Mouse (Mus musculus) heart, postnatal 0 days (tissue): ENCODE results near the gene Cry2. TPM values are rescaled to one million over a fixed set of nuclear protein-coding genes. Genes with fewer than 3 reads are reported as not detected.

ENCODE experiments used
- ATAC-seq: fragments of 200-750 bp; cut with Nextera tagmentation; 2 replicates; pipeline ENCODE4 v1.8.0; 2017; ENCODE audit warnings: low read depth, moderate number of reproducible peaks, moderate library complexity; ENCODE audit not compliant: insufficient read depth
- DNase-seq: peaks from one replicate; pipeline ENCODE4 v3.0.0-alpha.2; 2016; ENCODE audit warnings: low spot score
- H3K27ac ChIP-seq: fragments of 300-500 bp; sonication (generic); 2 replicates; pipeline ENCODE4 v1.5.1; 2014; ENCODE audit warnings: low read depth, mild to moderate bottlenecking
- H3K27me3 ChIP-seq: fragments of 300-500 bp; sonication (generic); 2 replicates; pipeline ENCODE4 v1.6.1; 2014; ENCODE audit warnings: low read length, mixed read lengths; ENCODE audit not compliant: control insufficient read depth, insufficient read depth
- H3K36me3 ChIP-seq: fragments of 300-500 bp; sonication (generic); replicated peaks from 2 replicates; pipeline ENCODE4 v1.6.1; 2014; ENCODE audit warnings: low read length, mixed read lengths; ENCODE audit not compliant: control insufficient read depth, insufficient read depth
- H3K4me1 ChIP-seq: fragments of 300-500 bp; sonication (generic); 2 replicates; pipeline ENCODE4 v1.6.1; 2014; ENCODE audit warnings: antibody characterized with exemption; ENCODE audit not compliant: control insufficient read depth, insufficient read depth
- H3K4me2 ChIP-seq: fragments of 300-500 bp; sonication (generic); 2 replicates; pipeline ENCODE4 v1.6.1; 2014; ENCODE audit warnings: low read depth, mild to moderate bottlenecking, low read length, moderate library complexity
- H3K4me3 ChIP-seq: fragments of 300-500 bp; sonication (generic); 2 replicates; pipeline ENCODE4 v1.5.1; 2014; ENCODE audit warnings: low read depth, low read length
- H3K9ac ChIP-seq: fragments of 300-500 bp; sonication (generic); replicated peaks from 2 replicates; pipeline ENCODE4 v1.6.1; 2014; ENCODE audit warnings: low read depth, low read length, mixed read lengths
- H3K9me3 ChIP-seq: fragments of 300-500 bp; sonication (generic); replicated peaks from 2 replicates; pipeline ENCODE4 v1.6.1; 2016; ENCODE audit warnings: low read length; ENCODE audit not compliant: control insufficient read depth
- CTCF ChIP-seq: IDR thresholded peaks from 2 replicates; pipeline ENCODE4 v1.5.1; 2016; ENCODE audit warnings: antibody characterized with exemption, control low read depth, low read depth
- EP300 ChIP-seq: IDR thresholded peaks from 2 replicates; pipeline ENCODE4 v1.6.1; 2016; ENCODE audit warnings: antibody characterized with exemption, low read depth
- WGBS: fragments of 180-500 bp; shearing (Covaris S2); extraction: QIAGEN DNeasy Blood & Tissue Kit; methylation state at CpG from one replicate; pipeline ENCODE4 v1.1.7; 2014; 5-methylcytosine and 5-hydroxymethylcytosine counted together
- polyA plus RNA-seq: library from polyadenylated mRNA; unstranded; fragments of >200 nt; fragmentation: Nextera tagmentation; extraction: Ambion mirVana; gene quantifications from 2 replicates; pipeline ENCODE4 v1.2.1, GENCODE M21; 2015
- total RNA-seq: library from RNA; depleted of rRNA; stranded (reverse); fragments of >200 nt; gene quantifications from 2 replicates; pipeline ENCODE4 v1.2.3, GENCODE M21; 2014; ENCODE audit warnings: low replicate concordance

Cry2 gene
- total and polyA plus RNA-seq, 2 experiments from 2014 or later: 9.5 to 17.3 TPM

DNA sequence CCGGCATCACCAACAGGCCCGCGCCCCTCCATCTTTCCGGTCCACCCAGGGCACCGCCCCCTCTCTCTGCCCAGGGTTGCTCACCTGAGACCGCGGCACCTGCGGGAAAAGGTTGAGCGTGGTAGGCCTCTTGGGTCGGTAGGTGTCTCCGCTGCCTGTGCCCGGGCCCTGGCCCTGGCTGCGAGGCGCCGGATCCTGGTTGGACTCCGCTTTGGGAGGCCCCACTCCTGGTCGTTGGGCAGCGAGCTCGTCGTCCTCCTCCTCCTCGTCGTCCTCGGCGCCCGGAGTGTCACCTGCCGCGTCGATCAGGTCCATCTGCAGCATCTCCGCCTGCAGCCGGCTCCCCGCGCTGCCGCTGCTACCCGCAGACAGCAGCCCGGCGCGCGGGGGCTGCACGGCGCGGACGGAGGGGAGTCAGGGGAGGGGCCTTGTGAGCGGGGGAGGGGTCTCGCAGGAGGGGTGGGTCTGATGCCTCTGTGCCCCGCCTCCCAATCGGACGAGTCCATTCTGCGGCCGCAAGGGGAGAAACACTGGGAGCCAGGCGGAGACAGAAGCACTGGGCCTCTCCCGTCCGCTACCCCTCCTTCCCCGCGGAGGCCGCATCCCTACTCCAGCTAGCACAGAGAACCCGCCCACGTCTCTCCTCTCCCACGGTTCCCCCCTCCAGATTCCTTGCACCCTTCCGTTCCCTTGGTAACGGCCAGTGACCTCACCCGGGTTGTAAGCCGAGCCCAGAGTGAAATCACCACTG, 44.8 kb downstream of the Cry2 start:
- ATAC-seq (peak; percentile 76), DNase-seq (peak; percentile 70)
- no peaks in the 10 kb centered on the region for H3K9me3 ChIP-seq
- H3K27ac ChIP-seq: peak overlapping the region; percentile 48
- peak overlapping the region; percentile 41 for H3K9ac ChIP-seq
- H3K4me3 ChIP-seq: peak overlapping the region; percentile 57
- 3% methylated on average over 57 of the region's 62 CpGs for whole genome bisulfite sequencing
- H3K4me2 ChIP-seq: peak overlapping the region; percentile 67
- H3K36me3 ChIP-seq: no peaks in the 10 kb centered on the region
- H3K27me3 ChIP-seq: peaks cover 34% of the 10 kb centered on the region
- TF ChIP-seq EP300 (no peak), CTCF (no peak)
- H3K4me1 ChIP-seq: peaks cover 16% of the 10 kb centered on the region

DNA sequence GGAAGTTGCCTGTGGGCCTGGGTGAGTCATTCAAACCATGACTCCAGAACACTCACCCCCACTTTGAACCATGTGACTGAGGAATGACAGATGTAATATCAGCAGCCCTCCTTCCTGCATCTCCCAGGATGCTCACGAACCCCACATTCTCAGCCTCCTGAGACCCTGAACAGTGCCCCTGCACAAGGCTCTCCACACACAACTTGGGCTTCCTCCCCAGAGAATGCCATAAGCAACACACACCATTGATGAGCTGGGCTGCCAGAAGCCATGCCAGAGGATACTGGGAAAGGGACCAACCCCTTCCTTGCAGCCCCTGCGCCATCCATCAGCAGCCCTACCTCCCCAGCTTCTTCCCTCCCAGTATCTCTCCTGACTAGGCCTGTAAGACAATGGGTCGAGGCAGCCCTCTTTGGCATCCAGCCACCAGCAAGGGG, 45.7 kb downstream of the Cry2 start:
- 53% methylated on average over 3 of the region's 3 CpGs for WGBS
- H3K27me3 ChIP-seq: peaks cover 28% of the 10 kb centered on the region
- no peak for DNase-seq
- ATAC-seq: no peak
- no peak overlapping the region for H3K4me2 ChIP-seq
- TF ChIP-seq EP300 (no peak), CTCF (no peak)
- H3K9ac ChIP-seq: no peak overlapping the region
- H3K36me3 ChIP-seq: peaks cover under 1% of the 10 kb centered on the region; the same call in 1 of the 2 replicates
- H3K9me3 ChIP-seq: no peaks in the 10 kb centered on the region
- H3K4me1 ChIP-seq: peaks cover 16% of the 10 kb centered on the region
- peak overlapping the region; percentile 57; the same call in 1 of the 2 replicates for H3K4me3 ChIP-seq
- no peak overlapping the region for H3K27ac ChIP-seq

DNA sequence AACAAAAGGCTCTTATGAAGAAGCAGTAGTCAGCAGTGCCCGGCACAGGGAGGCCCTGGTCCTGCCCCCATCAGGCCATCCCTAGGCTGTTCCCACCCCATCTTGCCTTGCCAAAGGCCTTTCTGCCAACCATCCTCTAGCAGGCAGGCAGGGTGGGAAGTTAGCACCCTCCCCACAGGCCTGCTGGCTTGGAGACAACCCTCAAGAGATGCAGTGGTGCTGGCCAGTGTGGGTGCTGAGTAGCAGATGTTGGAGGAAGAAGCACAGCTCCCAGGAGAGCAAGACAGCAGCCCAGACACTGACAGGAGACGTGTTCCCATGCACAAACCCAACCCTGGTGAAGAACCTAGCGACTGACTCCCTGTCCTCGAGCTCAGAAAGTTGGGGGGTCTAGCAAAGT, 46.2 kb downstream of the Cry2 start:
- Histone ChIP-seq H3K9ac (no peak overlapping the region), H3K4me1 (peaks cover 16% of the 10 kb centered on the region), H3K36me3 (peaks cover 5% of the 10 kb centered on the region; the same call in 1 of the 2 replicates), H3K4me3 (no peak overlapping the region), H3K9me3 (no peaks in the 10 kb centered on the region), H3K27me3 (peaks cover 24% of the 10 kb centered on the region), H3K27ac (no peak overlapping the region), H3K4me2 (no peak overlapping the region)
- 70% methylated on average over 4 of the region's 4 CpGs for WGBS
- DNase-seq (no peak), ATAC-seq (no peak)
- no peak for TF ChIP-seq CTCF
- no peak for TF ChIP-seq EP300

- peaks cover 22% of the 10 kb centered on the region for H3K27me3 ChIP-seq
- H3K36me3 ChIP-seq: peaks cover 12% of the 10 kb centered on the region; the same call in 1 of the 2 replicates
- H3K9ac ChIP-seq: no peak overlapping the region
- TF ChIP-seq EP300 (no peak), CTCF (no peak)
- ATAC-seq (no peak), DNase-seq (no peak)
- no peak overlapping the region for H3K4me2 ChIP-seq
- H3K27ac ChIP-seq: no peak overlapping the region
- H3K9me3 ChIP-seq: no peaks in the 10 kb centered on the region
- peaks cover 10% of the 10 kb centered on the region for H3K4me1 ChIP-seq
- H3K4me3 ChIP-seq: no peak overlapping the region
- 85% methylated on average over 30 of the region's 30 CpGs for WGBS
Measured at GRCm38 (mm10) chr2:92386821-92387570, 46.8 kb downstream of the Cry2 start.

- Histone ChIP-seq H3K36me3 (peaks cover 28% of the 10 kb centered on the region), H3K27me3 (peaks cover 17% of the 10 kb centered on the region), H3K27ac (no peak overlapping the region), H3K9ac (no peak overlapping the region), H3K4me3 (no peak overlapping the region), H3K4me1 (peaks cover 10% of the 10 kb centered on the region), H3K4me2 (no peak overlapping the region), H3K9me3 (no peaks in the 10 kb centered on the region)
- ATAC-seq: no peak
- 70% methylated on average over 22 of the region's 22 CpGs for WGBS
- DNase-seq: no peak
- TF ChIP-seq EP300 (no peak), CTCF (no peak)
Measured at GRCm38 (mm10) chr2:92385113-92386051, 48.5 kb downstream of the Cry2 start.
